Mouse (Mus musculus) kidney, postnatal 14 days (tissue): ENCODE results near the gene Rpp25l.

Source experiments
- DNase-seq: peaks from one replicate; pipeline ENCODE4 v3.0.0; 2022; ENCODE audit warnings: mixed read lengths

The Rpp25l gene

DNA sequence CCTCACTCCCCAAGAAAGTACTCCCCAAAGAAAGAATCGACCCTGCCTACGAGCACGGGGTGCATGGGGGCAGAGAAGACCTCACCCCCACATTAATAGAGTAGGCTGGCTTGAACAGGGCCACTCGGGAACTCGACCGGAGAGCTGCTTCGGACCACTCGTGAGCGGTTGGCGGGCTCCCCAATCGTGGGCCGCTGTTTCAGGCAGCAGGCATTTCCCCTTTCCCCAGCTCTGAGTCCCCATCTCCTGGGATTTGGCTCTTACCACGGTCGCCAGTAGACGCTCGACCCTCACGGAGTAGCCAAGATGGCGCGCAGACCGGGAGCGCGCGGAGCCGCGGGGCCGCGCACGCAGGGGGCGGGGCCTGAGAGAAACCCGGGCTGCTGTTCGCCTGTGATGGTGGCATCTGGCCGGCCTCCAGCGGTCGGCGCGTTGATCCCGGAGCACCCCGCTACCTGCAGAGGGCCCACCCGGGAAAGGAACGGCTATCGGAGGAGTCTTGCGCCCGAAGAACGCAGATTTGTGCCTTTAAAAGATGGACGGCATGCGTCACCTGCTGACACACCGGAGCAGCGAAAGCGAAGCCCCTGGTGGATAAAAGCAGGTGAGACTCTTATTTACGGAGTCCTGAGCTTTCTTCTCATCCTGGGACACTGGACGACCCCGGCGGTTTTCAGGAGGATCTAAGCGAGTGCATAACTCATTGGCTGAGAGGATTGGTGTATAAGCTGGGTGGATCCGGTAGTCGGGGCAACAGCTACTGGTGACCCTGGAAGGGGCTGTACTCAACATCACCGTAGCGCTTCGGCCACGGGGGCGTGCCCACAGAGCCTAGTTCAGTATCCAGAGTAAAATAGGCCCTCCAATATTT lies at the start of gene Rpp25l:
Rpp25l (minus strand) TSS at position 338 of the 871 bp plus-strand sequence.
- DNase-seq, result peak; percentile 92

DNA sequence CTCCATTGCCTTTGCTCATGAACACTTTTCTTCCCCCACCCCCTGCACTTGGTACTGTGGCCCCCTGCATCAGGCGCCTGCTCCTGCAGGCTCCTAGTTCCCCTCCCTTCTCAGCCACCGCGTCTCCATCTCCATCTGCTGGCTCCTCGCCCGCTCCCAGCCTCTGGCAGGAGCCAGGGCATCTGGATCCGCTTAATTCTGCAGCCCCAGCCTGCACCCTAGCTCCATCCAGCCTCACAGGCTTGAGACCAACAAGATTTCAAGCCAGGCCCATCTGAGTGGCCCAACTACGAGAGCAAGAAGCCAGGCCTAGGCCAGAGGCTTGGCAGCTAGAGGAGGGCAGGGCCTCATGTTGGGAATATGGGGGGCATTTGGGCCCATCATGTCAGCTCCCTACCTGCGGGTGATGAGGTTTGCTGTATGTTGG lies 49.4 kb upstream of the Rpp25l start:
- DNase-seq, result peak; percentile 50

DNA sequence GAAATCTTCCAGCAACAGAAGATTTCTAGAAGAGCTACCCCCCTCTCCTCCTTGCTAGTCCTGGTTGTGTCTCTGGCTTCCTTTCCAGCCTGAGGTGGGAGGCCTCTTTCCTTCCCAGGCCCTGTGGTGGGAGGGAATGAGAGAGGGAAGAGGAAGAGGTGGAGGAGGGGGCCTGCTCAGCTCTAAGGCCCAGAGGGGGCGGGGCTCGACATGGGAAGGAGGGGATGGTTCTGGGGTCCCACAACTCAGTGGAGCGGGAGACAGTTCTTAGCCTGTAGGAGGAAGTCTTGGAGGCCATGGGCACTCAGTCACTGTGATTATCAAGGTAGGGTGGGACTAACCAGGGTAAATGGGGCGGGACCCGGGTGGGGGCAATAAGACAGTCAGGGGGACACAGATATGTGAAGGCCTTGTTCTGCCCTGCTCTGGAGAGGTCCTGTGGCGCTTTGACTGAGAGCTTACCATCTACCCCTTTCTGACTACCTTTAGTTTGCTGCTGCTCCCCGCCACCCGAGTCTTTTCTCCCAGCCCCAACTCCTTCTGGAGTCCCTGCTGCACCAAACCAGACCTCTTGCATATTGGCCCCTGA lies 48.9 kb upstream of the Rpp25l start:
- DNase-seq, result peak; percentile 40

DNA sequence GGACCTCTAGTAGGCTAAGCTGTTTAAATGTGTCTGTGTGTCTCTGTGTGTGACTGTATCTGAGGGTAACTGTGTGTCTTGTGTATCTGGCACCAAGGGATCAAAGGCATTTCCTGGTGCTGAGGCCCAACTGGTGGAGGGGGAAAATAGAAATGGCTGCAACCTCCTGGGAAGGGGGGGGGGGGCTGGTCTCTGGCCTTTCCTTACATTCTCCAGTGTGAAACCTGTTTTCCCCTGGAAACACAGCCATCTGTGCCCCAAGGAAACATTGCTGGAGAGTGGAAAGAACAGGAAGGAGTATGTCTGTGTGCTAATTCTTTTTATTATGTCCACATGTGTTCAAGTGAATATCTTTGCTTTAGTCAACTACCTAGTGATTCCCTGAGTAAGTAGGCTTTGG lies 48.3 kb upstream of the Rpp25l start:
- no peak for DNase-seq

DNA sequence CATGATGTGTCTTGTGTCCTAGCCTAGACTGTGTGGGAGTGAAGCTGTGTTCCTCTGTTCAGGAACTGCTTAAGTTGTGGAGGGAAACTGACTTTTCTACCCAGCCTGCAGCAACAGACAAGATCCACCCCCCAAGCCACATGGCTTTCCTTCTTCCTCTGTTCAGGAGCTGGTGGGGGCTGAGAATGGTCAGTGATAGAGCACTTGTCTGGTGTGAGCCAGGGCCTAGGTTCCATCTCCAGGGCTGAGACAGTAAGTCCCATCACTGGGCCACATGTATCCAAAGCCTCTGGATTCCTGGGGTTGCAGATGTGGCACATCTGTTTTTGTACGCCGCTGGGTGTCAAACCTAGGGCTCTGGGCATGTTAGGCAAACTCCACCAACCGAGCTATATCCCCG lies 47.6 kb upstream of the Rpp25l start:
- no peak for DNase-seq

DNA sequence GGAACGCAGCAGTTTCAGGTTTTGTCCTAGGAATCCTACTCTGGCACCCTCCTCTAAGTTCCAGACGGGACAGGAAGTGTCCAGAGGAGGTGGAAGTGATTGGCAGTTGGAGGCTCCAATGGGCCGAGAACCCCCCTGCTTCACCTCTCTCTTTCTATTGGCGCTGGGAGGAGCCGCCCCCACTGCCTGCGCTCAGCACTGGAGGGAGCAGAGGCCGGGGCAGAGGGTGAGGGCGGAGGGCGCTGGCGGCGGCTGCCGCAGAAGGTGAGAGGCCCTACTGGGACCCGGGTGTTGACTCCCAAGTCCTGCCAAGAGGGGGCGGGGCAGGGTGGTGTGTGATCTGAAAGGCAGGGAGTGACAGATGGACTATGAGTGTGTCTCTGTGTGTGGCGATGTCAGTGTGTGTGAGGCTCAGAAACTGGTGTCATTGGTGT lies 47.0 kb upstream of the Rpp25l start:
- peak; percentile 96 for DNase-seq

DNA sequence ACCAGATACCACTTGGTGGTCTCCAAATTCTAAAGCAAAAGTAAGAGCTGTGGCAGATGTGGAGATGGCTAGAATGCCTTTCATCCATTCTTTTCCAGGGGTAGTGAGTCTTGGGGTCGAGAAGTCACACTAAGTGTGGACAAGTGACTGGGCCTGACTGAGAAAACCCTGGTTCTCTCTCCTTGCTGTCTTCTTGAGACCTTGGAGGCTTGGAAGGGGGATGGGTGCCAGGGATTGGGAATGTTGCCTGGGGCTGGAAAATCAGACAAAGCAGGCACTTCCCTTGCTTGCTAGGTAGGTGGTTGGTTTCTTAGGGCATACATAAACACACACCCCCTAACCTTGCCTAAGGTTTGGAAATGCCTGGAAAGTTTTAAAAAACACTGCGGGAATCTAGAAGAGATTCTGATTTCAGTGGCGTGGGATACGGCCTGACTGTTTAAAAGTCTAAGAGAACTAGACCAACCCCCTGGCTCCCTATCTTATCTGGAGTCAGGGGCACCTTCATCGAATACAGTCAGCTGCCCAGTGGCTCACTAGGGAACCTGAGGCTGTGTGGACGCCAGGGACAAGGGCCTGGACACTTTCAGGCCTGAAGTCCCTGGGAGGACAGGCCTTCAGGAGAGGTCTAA lies 46.4 kb upstream of the Rpp25l start:
- DNase-seq, result no peak

DNA sequence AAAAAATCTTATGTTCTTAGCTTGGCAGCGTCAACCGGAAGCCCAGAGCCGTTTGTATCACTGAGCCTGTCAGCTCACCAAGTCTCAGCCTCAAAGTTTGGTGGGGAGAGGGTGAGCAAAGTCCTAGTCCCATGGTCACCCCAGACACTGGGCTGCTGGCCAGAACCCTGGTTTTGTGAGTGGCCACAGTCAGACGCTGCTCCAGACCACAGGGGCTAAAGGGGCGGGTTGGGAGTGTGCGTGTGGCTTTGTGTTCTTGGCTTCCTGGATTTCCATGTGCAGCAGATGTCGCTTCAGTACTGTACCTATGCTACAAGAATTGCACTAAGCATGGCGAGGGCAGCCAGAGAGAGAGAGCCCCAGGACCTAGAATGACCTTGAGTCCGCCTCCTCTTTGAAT lies 45.9 kb upstream of the Rpp25l start:
- DNase-seq, result peak; percentile 90

DNA sequence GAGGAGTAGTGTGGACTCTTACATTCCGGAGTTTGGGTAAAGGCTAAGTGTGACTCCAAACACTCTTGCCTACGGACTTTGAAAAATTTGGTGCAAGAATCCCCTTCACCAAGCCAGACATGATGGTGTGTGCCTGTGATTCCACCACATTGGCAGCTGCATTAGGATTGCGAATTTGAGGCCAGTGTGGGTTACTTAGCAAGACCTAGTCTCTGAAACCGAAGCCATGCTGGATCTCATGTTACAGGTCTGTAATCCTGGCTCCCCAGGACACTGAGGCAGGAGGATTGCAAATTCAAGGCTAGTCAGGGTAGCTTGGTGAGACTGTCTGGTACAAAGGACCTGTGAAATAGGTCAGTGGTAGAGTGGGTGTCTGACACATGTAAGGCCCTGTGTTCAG lies 45.4 kb upstream of the Rpp25l start:
- no peak for DNase-seq

DNA sequence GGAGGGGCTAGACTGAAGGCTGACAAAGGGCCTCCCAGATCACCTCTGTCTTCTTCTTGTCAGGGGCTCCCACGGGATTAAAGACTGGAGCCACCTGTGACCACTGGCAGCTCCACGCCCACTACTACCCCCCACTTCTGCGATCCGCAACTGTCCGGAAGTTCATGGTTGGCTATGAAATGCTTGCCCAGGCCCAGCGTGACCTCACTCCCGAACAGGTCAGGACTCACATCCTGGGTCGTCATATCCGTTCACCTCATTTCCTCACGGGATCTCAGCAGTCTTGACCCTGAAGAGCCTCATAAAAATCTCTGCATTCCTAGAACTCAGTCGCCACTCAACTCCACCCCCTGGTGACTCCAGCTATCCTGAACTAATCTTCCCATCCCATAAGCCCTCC lies 44.7 kb upstream of the Rpp25l start:
- DNase-seq, result peak; percentile 67

DNA sequence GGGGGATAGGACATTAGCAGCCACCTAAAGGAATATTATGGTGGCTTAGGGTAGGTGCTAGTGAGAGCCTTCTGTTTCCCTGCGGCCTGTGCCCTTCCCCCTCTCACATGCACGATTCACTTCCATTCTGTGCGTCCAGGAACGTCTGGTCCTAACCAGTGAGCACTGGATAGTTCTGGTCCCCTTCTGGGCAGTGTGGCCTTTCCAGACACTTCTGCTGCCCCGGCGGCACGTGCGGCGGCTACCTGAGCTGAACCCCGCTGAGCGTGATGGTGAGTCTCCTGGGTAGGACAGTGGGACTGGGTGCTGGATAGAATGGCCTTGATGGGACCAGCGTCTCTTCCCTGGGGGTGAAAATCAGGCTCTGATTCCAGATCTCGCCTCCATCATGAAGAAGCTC lies 44.0 kb upstream of the Rpp25l start:
- DNase-seq, result peak; percentile 41

DNA sequence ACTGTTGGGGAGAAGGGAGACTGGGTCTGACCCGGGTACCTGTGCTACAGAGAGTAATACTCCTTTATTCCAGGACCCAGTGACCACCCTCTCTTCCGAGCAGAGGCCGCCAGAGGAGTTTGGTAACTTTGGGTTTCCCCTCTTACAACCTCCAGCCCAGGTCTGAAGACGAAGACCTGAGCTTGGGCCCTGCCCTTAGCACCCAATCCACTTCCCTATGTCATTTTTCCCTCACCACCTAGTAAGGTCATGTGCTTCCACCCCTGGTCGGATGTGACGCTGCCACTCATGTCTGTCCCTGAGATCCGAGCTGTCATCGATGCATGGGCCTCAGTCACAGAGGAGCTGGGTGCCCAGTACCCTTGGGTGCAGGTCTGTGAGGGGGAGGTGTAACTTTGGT lies 43.1 kb upstream of the Rpp25l start:
- DNase-seq, result no peak

DNA sequence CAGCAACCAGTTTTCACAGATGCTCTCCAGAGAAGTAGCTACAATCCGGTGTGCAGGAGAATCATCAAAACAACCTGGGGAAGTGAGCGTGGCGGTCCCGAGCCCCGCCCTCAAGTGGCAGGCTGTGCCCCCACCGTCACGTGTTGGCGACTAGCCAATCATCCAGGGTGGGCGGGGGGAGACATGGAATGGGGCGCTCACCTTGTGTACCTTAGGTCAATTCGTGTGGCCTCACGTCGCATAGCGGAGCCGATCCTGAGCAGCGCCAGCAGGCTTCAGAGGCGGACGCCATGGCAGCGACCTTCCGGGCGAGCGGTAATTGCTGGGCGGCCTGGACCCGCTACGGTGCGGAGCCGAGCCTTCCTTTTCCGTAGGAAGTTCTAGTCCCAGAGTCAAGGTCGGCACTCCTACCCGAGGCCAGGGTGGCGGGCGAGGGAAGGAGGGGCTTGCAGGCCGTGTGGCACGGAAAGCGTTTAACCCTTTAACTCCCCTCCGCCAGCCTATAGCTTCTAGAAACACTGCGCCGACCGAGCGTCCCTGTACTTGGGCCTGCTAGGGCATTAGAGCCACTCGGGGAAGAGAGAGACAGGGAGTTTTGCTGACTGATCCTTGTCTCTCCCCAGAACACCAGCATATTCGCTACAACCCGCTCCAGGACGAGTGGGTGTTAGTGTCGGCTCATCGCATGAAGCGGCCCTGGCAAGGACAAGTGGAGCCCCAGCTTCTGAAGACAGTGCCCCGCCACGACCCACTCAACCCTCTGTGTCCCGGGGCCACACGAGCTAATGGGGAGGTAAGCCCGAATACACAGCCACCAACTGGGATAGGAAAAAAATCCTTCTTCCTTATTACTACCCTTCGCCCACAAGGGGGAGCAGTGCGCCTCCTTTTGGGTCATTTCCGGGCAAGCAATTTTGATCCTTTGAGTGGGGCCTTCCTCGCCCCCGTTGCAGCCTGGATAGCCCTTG lies 42.3 kb upstream of the Rpp25l start, which contains the start of gene Sigmar1:
Sigmar1 (minus strand) TSS at position 820 of the 968 bp plus-strand sequence.
- DNase-seq, result peak; percentile 92

DNA sequence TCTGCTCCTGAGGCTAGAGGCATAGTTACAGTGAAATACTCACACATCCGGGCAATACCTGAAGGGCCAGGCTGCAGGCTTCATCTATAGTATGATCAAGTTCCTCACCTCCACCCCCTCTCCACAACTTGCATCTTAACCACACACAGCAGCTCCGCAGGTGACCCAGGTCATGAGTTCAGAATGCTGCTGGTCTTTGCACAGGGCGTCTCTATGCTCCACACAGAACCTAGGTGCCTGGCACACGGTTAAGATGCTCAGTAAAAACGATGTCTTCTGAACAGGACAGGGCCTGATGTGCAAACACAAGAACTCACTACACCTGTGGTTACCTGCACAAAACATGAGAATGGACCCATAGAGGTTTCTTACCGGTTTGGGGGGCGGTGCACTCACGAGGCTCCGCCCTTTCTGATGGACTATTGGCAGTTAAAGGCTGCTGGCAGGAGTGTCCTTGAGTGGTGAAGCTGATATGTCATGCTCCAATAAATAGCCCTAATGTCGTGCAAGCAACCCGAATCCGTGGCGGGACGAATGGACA lies 41.5 kb upstream of the Rpp25l start, which contains the start of gene Galt:
Galt (plus strand) TSS at position 432 of the 541 bp plus-strand sequence.
- DNase-seq, result no peak

DNA sequence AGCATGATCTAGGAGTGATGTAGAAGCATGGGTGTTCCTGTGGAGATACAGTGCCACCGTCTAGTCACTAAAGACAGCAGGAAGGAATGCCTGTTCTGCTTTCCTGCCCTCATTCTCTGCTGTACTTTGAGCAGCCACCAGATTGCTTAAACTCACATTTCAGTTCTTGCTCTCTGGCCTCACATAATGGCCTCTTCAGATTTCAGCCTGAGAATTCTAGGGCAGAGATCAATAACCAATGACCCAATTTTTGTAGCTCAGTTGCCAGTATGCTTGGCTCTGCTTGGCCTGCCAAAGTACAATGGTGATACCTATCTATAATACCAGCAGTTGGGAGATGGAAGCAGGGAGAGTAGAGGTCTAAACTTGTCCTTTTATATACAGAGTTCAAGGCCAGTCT lies 31.7 kb upstream of the Rpp25l start:
- DNase-seq, result no peak

DNA sequence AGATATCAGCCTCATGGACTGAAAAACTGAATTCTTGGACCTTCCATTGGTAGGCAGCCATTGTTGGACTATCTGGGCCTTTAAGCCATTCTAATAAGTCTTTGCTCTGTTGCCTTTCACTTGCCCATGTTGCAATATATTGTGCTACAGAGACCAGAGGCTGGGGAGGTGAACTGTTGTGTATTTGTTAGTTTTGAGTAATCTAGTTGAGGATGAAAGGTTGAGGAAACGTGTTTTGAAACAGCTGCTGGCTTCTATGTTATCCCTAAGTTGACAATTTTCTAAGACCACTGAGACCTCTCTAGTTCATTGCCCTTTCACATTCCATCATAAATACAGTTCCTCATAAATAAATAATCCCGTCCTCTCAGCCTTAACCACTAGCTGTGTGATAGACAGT lies 30.8 kb upstream of the Rpp25l start:
- DNase-seq, result no peak

DNA sequence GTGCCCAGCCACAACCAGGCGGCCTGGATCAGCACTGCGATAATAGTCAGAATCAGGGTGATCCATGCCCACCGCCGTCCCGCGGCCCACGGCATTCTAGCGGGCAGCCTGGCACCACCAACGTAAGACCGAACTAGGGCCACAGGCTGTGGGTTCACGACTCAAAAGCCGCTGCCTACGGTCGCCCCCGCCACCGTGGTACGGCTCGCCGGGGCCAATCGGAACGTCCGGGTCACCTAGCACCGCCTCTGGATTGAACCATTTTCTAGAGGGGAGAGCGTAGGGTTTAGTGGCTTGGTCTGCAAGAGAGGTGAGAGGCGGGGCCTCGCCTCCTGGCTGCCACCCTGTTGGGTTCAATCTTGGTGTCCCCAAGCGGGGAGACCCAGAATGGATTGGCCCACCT lies 27.8 kb upstream of the Rpp25l start:
- DNase-seq, result peak; percentile 96

DNA sequence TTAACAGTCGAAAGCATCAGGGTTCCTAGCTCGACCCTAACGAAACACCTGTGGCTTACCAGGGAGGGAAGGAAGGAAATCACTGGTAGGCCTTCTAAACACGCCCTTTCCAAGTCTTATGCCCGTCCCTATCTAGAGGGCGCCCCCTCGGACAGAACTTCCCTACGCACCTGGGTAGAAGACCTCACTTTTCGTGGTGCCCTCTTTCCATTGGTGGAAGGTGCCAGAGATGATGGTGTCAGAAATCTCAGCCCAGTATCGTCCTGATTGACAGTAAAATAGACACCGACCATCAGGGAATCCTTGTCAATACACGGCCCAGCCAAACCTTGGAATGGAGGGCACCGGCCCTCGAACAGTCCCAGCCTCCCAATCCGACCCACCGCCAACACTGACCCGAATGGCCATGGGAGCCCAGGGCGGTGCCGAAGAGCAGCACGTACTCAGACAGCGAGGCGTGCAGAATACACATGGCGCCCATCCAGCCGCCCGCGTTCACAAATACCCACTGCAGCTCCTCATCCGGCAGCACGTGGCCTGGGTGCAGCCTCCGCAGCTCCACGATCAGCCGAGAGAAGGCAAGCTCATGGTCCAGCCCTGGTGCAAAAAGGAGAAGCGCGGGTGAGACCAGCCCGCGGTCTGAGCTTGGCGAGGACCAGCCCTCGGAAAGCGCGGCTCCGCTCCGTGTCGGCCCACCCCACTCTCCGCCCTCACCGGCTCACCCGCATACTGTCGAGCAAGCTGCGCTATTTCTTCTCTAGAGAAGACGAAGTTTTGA lies 27.2 kb upstream of the Rpp25l start:
- no peak for DNase-seq

DNA sequence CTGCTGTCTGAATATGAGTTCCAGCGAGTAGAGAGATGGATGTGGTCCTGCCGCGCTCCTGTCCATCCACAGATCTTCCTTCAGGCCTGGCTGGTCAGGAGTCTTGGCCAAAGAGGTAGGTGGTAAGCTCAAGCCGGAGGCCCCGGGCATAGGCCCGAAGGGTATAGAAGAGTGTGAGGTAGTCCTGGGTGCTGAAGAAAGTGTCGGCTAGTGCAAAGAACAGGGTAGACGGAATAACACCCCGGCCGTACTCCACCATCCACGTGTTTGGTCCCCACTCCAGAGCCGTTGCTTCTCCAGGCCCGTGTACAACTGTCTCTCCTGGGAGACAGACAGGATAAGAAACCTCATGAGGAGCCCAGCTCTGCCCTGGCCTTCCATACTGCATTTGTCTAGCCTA lies 25.9 kb upstream of the Rpp25l start:
- no peak for DNase-seq

DNA sequence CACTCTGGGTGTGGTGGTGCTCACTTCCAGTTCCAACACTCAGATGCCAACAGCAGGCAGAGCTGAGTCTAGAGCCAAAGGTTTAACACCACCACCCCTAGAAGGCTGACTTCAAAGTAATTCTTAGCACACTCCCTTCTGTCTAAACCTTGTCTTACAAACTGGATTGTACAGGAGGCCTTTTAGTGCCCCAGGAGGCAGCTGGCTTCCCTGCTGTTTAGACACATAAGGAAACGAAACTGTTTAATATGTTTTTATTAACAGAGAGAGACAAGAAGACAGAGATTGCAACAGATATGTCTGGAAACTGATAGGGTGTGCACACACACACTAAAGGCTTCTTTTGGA lies 24.9 kb upstream of the Rpp25l start:
- DNase-seq, result no peak

DNA sequence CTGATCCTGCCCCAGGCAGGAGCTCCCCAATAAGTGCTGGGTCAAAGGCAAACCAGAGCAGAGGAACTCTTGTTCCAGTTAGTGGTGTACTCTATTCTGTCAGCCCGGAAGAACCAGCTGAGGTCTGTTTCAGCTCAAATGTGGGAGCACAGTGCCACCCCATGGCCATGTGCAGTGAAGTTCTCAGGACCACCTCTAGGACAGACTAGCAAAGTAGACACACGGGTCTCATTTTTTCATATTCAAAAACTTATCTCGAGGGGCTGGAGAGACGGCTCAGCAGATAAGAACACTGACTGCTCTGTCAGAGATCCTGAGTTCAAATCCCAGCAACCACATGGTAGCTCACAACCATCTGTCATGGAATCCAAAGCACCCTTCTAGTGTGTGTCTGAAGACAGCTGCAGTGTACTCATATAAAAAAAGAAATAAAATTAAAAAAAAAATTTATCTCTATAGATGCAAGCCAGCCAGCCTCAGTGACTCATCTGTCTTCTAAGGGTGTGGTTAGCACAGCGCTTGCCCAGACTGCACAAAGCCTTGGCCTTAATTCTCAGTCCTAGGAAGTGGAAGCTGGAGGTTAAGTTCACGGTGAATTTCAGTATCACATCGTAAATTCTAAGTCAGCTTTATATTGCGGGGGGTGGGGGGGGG lies 24.4 kb upstream of the Rpp25l start:
- peak; percentile 84 for DNase-seq
